Mouse (Mus musculus) liver, embryonic 14.5 days (tissue): ENCODE results near the gene Hdac2. TPM values are rescaled to one million over a fixed set of nuclear protein-coding genes. Genes with fewer than 3 reads are reported as not detected.

Experiments used
- ATAC-seq: fragments of 200-750 bp; cut with Nextera tagmentation; 2 replicates; pipeline ENCODE4 v1.8.0; 2017; ENCODE audit warnings: moderate number of reproducible peaks, mild to moderate bottlenecking, moderate library complexity; ENCODE audit not compliant: insufficient read depth
- DNase-seq, 3 experiments: peaks; one replicate each; pipeline ENCODE4 v3.0.0-alpha.2; 2012 to 2013; ENCODE audit warnings: low read depth in 3 of 3, low spot score in 3 of 3
- H3K27ac ChIP-seq: fragments of 300-500 bp; sonication (generic); 2 replicates; pipeline ENCODE4 v1.5.1; 2014; ENCODE audit warnings: moderate library complexity, mild to moderate bottlenecking, control low read depth, inconsistent platforms
- H3K27me3 ChIP-seq: fragments of 300-500 bp; sonication (generic); 2 replicates; pipeline ENCODE4 v1.6.1; 2014; ENCODE audit warnings: mild to moderate bottlenecking, low read length, moderate library complexity; ENCODE audit not compliant: control insufficient read depth, insufficient read depth
- H3K36me3 ChIP-seq: fragments of 300-500 bp; sonication (generic); replicated peaks from 2 replicates; pipeline ENCODE4 v1.6.1; 2014; ENCODE audit warnings: low read depth; ENCODE audit not compliant: control insufficient read depth, insufficient read depth
- H3K4me1 ChIP-seq, 2 experiments: fragments of 200-500 bp in 1 of 2; fragments of 300-500 bp in 1 of 2; sonication (generic) in 1 of 2; replicated peaks; 2 replicates each; pipeline ENCODE4 v1.6.1; 2012 to 2014; ENCODE audit warnings: antibody characterized with exemption in 1 of 2, inconsistent platforms in 1 of 2, low read length in 1 of 2; ENCODE audit not compliant: control insufficient read depth in 2 of 2, insufficient read depth in 2 of 2
- H3K4me2 ChIP-seq: fragments of 300-500 bp; sonication (generic); 2 replicates; pipeline ENCODE4 v1.6.1; 2014; ENCODE audit warnings: low read depth, mild to moderate bottlenecking, control low read depth, moderate library complexity
- H3K4me3 ChIP-seq, 2 experiments: fragments of 200-500 bp in 1 of 2; fragments of 300-500 bp in 1 of 2; sonication (generic) in 1 of 2; 2 replicates each; pipeline ENCODE4 v1.5.1; 2012 to 2014; ENCODE audit warnings: low read depth in 2 of 2, low read length in 2 of 2, mild to moderate bottlenecking in 2 of 2, control low read depth in 1 of 2, inconsistent platforms in 1 of 2, moderate library complexity in 1 of 2; ENCODE audit not compliant: insufficient read depth in 1 of 2
- H3K9ac ChIP-seq: fragments of 300-500 bp; sonication (generic); replicated peaks from 2 replicates; pipeline ENCODE4 v1.6.1; 2014; ENCODE audit warnings: mild to moderate bottlenecking, control low read depth, moderate library complexity
- H3K9me3 ChIP-seq: fragments of 300-500 bp; sonication (generic); 2 replicates; pipeline ENCODE4 v1.6.1; 2016; ENCODE audit warnings: low read length, mixed read lengths; ENCODE audit not compliant: control insufficient read depth
- CTCF ChIP-seq: IDR thresholded peaks from 2 replicates; pipeline ENCODE4 v1.5.1; 2016; ENCODE audit warnings: antibody characterized with exemption, low read depth, control low read depth
- EP300 ChIP-seq: IDR thresholded peaks from 2 replicates; pipeline ENCODE4 v1.6.1; 2016; ENCODE audit warnings: antibody characterized with exemption, low read depth
- WGBS: fragments of 180-500 bp; shearing (Covaris S2); extraction: QIAGEN DNeasy Blood & Tissue Kit; methylation state at CpG from one replicate; pipeline ENCODE4 v1.1.7; 2014; ENCODE audit not compliant: insufficient replicate concordance; 5-methylcytosine and 5-hydroxymethylcytosine counted together
- polyA plus RNA-seq, 2 experiments: library from polyadenylated mRNA; depleted of rRNA in 1 of 2; stranded (reverse) in 1 of 2; unstranded in 1 of 2; fragments of >200 nt; fragmentation: Nextera tagmentation in 1 of 2; extraction: Ambion mirVana in 1 of 2; gene quantifications; 2 replicates each; pipeline versions ENCODE4 v1.2.1 to v1.2.3; 2012 to 2014

Gene Hdac2
- polyA plus RNA-seq, 2 experiments: 26.8 to 60.4 TPM

- DNase-seq (no peak), ATAC-seq (no peak)
- no peak for TF ChIP-seq EP300
- no peak for TF ChIP-seq CTCF
- no peak overlapping the region for H3K27ac ChIP-seq
- H3K4me3 ChIP-seq: no peak overlapping the region
- no peaks in the 10 kb centered on the region for H3K27me3 ChIP-seq
- 51% methylated on average over 2 of the region's 2 CpGs for WGBS
- H3K36me3 ChIP-seq: no peaks in the 10 kb centered on the region
- no peak overlapping the region for H3K9ac ChIP-seq
- no peaks in the 10 kb centered on the region for H3K9me3 ChIP-seq
- H3K4me2 ChIP-seq: no peak overlapping the region
- no peaks in the 10 kb centered on the region for H3K4me1 ChIP-seq
Observed at GRCm38 (mm10) chr10:36952622-36953021, 21.7 kb upstream of the Hdac2 start.

GRCm38 (mm10) chr10:36959563-36960110, 14.7 kb upstream of the Hdac2 start:
- no peak overlapping the region for H3K9ac ChIP-seq
- no peaks in the 10 kb centered on the region for H3K27me3 ChIP-seq
- H3K4me3 ChIP-seq: no peak overlapping the region
- TF ChIP-seq EP300: no peak
- no peak for TF ChIP-seq CTCF
- H3K9me3 ChIP-seq: no peaks in the 10 kb centered on the region
- DNase-seq: no peak
- WGBS: 58% methylated on average over 1 of the region's 1 CpGs
- no peaks in the 10 kb centered on the region for H3K4me1 ChIP-seq
- H3K4me2 ChIP-seq: no peak overlapping the region
- H3K36me3 ChIP-seq: no peaks in the 10 kb centered on the region
- H3K27ac ChIP-seq: no peak overlapping the region
- no peak for ATAC-seq

GRCm38 (mm10) chr10:36964406-36964805, 9.9 kb upstream of the Hdac2 start:
- no peak overlapping the region for H3K9ac ChIP-seq
- H3K27me3 ChIP-seq: no peaks in the 10 kb centered on the region
- TF ChIP-seq EP300 (no peak), CTCF (no peak)
- 38% methylated on average over 2 of the region's 2 CpGs for WGBS
- DNase-seq (no peak), ATAC-seq (no peak)
- no peak overlapping the region for H3K4me2 ChIP-seq
- no peak overlapping the region for H3K4me3 ChIP-seq
- no peaks in the 10 kb centered on the region for H3K36me3 ChIP-seq
- H3K9me3 ChIP-seq: no peaks in the 10 kb centered on the region
- H3K27ac ChIP-seq: no peak overlapping the region
- H3K4me1 ChIP-seq: no peaks in the 10 kb centered on the region

GRCm38 (mm10) chr10:36974676-36975520, 554 bp downstream of the Hdac2 start:
- H3K4me2 ChIP-seq: peak overlapping the region; percentile 89
- no peaks in the 10 kb centered on the region for H3K9me3 ChIP-seq
- H3K27me3 ChIP-seq: no peaks in the 10 kb centered on the region
- WGBS: 1% methylated on average over 50 of the region's 63 CpGs
- peaks cover 4 to 15% of the 10 kb centered on the region in 2 experiments for H3K4me1 ChIP-seq
- H3K27ac ChIP-seq: peak overlapping the region; percentile 50
- ATAC-seq (peak; percentile 70), DNase-seq (peak; percentile 7 to 27 (median 17))
- peak overlapping the region; percentile 69 to 84 for H3K4me3 ChIP-seq
- TF ChIP-seq EP300 (no peak), CTCF (no peak)
- peak overlapping the region; percentile 68 for H3K9ac ChIP-seq
- no peaks in the 10 kb centered on the region for H3K36me3 ChIP-seq

GRCm38 (mm10) chr10:36981866-36982265, 7.5 kb downstream of the Hdac2 start:
- H3K4me3 ChIP-seq: no peak overlapping the region
- H3K36me3 ChIP-seq: no peaks in the 10 kb centered on the region
- 82% methylated on average over 4 of the region's 4 CpGs for WGBS
- H3K27me3 ChIP-seq: no peaks in the 10 kb centered on the region
- no peak overlapping the region for H3K4me2 ChIP-seq
- peak; percentile 10; the same call in 1 of the 2 replicates for TF ChIP-seq CTCF
- no peak for TF ChIP-seq EP300
- H3K4me1 ChIP-seq: no peaks in the 10 kb centered on the region
- ATAC-seq: no peak
- no peak overlapping the region for H3K27ac ChIP-seq
- H3K9ac ChIP-seq: no peak overlapping the region
- DNase-seq: no peak
- H3K9me3 ChIP-seq: no peaks in the 10 kb centered on the region; the same call in 1 of the 2 replicates
